Mouse (Mus musculus): Measurements from ENCODE around the gene Trp53i11.

The Trp53i11 gene

DNA sequence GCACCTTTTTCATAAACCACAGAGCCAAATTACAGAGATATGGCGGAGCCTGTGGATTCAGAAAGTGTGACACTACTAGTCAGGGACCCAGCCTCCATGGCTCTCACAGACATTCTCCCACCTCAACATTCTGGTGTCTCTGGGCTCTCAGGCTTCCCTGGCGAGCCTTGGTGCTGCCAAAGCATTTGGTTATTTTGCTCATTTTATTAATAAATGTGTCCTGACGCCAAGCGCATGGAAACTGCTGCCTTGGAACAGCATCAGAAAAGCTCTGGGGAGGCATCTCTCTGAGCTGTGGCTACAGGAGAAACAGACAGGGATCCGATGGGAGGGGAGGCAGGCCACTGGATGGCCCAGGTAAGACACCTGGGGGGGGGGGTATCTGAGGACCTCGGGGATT lies 15.4 kb upstream of the Trp53i11 start:
- no peak for DNase-seq (ENCODE audit: low read depth, low spot score)

DNA sequence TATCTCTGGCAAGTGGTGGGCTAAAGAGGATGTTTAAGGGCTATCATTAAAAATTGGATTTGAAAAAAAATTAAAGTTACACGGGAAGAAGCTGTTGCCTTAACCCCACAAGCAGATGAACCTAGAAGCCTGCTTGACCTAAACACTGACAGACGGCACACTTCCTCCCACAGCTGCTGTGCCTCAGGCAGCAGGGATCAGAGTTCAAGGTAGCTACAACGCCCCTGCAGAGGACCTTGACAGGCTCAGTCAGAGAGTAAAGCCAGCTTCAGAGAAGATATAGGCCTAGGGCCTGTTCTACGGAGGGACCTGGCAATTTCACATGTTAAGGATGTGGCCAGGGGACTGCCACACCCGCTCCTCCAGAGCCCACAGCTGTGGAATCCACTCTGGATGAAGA lies 14.9 kb upstream of the Trp53i11 start:
- DNase-seq (ENCODE audit: low read depth, low spot score) = no peak

DNA sequence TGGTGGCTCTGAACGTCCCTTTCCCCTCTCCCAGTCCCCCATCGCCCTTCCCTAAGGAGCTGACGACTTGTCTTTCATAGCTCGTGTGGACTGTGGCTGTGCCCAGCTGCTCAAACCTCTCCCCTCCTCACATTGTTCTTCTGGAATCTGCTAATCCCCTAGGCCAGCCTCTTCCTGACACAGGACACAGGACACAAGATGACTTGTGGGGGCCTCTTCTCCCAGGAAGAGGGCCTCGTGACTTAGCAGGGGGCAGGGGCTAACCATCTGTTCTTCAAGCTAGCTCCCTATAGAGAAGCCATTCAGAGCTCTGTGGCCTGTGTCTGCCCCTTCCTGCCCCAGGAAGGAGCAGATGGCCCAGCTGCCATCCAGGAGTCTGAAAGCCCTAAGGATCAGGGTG lies 13.2 kb upstream of the Trp53i11 start:
- DNase-seq (ENCODE audit: low read depth, low spot score) = no peak

DNA sequence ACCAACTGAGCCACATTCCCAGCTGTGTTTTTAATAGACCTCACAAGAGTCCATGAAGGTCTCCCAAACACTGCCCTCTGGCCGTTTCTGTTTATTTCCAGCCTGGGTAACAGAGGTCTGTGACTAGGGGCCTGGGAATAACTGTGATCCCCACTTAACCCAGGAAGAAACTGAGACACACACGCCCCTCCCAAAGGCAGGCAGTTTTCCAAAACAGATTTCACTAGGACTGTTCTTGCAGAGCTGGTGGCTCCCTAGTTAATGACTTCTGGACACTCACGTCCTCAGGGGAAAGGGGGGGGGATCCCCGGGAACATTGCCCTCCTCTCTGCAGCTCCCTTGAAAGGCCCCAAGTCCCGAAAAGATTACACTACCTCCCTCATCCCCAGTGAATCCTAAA lies 12.1 kb upstream of the Trp53i11 start:
- no peak for DNase-seq (ENCODE audit: low read depth, low spot score)

DNA sequence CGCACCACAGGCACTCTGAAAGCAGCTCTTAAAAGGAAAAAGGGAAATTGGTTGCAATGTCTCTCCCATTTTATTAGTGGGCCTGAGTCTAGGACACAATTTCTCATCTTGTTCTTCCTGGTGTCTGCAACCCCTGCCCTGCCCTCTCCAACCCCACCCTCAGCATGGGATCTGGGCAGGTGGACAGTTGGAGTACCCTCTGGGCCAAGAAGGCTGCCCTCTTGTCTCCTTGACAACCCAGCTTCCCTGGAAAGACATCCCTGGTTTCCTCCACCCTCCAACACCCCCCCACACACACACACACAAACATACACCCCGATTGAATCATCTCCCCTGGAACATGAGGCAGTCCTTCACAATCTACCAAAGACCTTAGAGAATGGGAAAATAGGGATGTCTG lies 11.6 kb upstream of the Trp53i11 start:
- no peak for DNase-seq (ENCODE audit: low read depth, low spot score)

DNA sequence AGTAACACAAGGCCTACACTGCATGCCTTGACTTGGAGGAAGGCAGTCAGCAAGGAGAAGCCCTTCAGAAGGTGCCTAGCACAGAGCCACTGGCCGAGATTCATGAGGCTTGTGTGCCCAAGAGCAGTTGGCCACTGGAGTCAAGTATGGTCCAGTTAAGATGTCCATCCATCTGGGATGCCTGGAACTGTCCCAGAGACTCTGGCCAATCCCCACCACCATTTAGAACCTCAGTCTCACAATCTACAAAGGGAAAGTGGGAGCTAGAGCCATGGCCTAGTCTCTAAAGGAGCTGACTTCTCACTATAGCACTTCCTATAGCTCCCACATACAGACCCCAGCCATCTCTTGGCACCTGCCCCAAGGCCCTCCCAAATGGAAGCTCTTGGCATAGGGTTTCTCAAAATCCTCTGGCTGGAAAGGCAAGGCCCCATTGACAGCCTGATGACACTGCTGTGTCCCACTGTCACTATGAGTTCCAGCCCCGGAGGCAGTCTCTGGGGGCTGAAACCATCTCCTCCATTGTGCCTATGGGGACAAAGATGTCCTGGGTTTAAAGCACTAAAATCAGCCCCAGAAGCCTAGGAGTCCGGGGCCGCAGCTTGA lies 11.1 kb upstream of the Trp53i11 start:
- no peak for DNase-seq (ENCODE audit: low read depth, low spot score)

DNA sequence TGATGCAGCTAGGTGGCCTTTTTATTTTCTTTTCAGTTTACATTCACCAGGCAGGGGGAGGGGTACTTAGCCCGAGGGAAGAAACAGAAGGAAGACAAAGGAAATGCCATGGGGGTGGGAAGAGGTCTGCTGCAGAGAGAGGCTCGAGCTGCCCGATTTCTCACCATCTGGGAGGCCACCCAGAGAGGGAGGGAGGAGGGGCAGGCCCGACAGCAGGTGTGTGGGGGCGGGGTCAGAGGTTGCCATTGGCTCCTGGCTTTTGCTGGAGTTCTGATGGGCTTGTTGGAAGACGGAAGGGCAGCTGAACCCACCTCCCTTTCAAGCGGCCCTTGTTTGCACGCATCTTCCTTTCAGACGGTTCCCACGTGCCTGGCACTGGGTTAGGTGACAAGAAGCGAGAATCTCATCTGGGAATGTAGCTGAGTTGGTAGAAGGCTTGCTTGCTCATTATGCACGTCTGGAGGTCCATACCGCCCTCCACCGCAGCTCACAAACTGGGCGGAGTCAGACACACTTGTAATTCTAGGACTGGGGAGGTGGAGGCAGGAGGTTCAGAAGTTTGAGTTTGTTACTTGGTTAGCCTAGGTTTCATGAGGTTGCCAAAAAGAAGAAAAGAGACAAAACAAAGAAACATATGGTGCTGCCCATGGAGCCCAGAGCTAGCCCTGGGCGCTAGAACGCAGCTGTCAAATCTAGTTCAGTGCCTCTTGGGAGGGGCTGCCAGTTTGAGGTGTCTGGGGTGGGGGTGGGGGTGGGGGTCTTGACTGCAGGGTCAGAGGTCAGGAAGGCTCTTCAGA lies 10.3 kb upstream of the Trp53i11 start:
- DNase-seq (ENCODE audit: low read depth, low spot score) = peak; percentile 23

DNA sequence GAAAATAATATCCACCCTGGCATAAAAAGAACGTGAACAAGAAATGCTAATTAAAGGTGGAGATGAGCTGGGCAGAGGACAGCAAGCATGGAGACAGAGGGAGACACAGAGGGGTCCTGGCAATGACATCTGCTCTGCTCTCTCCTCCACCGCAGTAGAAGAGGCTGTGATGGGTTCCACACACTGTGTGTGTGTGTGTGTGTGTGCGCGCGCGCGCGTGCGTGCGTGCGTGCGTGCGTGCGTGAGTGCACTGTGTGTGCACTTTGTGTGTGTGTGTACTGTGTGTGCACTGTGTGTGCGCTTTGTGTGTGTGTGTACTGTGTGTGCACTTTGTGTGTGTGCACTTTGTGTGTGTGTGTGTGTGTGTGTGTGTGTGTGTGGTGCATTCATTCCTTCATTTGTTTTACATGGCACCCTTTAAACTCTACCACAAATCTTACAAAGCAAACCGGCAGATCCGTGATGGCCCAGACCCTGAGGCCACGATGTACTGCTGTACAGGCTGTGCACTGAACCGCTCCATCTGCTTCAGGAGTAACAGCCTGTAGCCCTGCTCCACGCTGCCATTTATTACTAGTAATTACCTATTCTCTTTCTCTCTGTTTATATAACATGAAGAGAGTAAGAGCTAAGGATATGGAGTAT lies 9.6 kb upstream of the Trp53i11 start:
- no peak for DNase-seq (ENCODE audit: low read depth, low spot score)

DNA sequence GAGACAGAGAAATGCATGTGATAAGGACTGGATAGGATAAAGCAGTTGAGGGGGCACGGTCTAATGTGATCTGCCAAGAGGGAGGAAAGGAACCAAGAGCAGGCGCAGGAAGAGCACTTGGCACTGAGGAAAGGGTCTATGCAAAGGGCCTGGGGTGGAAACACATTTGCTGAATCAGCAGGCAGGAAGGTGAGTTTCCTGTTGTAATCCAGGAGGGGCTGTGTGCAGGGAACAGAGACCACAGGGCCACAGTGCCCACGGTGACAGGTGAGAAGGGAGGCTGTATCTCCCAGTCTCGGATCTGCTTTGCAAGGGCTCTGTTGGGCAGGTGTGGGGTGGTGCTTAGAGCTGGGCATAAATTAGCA lies 9.1 kb upstream of the Trp53i11 start:
- DNase-seq (ENCODE audit: low read depth, low spot score) = no peak

DNA sequence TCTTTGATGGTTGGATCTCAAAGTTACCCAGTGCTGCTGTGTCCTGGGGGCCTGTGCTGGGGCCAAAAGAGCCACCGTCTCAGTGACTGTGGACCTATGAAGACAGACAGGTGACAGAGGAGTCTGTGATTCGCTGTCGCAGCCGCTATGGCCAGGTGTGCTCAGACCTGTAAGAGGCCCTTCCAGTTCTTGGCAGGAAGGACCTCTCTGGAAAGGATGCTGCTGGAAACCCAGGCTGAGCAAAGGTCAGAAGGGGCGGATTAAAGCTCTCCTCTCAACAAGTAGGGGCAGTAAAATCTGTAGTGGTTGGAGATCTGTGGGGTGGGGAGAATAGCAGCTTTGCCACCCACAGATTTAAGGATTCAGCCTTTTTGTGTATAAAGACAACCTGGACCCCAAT lies 7.7 kb upstream of the Trp53i11 start:
- no peak for DNase-seq (ENCODE audit: low read depth, low spot score)

DNA sequence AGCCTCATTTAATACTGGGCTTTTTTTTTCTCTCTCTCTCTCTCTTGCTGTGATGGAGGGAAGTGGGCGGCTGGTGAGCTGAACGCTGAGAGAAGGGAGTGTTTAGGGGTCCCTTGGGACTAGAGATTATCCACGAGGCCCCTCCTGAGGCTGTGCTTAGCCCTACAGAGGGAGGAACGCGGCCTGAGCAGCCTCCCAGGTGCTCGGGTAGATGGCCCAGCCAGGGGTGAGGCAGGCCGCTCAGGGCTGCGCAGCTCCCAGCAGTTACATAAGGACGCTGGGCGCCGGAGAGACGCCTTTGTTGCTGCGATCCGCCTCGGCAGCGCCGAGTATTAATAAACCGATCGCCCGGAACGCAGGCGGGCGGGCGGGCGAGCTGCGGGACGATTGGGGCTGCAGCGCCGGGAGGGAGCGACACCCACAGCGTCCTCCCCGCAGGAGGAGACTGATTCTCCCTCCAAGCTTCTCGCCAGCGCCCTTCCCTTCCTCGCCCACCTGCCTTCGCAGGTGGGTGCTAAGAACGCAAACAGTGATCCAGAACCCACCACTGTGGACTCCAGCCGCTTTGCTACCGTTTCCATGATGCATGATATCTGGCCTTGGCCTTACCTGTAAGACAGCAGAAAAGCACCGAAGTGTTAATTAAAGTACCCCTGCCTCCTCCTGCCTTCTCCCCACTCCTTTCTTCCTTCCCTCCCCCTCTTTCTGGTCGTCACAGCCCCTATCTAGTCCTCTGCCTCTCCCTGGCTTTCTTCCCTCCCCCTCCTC lies 7.1 kb upstream of the Trp53i11 start:
- no peak for DNase-seq (ENCODE audit: low read depth, low spot score)

DNA sequence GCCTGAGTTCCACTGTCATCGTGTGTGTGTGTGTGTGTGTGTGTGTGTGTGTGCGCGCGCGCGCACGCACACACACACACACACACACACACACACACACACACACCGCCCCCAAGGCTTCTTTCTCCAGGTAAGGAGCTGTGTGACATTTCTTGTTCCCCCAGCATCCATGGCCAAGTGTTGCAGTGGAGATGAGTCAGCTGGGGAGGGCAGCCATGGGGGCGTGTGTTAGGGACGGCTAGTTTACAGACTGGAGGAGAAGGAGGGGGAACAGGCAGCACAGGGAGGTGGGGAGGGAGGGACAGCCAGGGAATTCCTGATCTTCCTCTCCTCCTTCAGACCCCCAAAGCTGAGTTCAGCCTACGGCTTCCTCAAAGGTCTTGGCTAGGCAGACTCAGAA lies 4.5 kb upstream of the Trp53i11 start:
- DNase-seq (ENCODE audit: low read depth, low spot score) = no peak

DNA sequence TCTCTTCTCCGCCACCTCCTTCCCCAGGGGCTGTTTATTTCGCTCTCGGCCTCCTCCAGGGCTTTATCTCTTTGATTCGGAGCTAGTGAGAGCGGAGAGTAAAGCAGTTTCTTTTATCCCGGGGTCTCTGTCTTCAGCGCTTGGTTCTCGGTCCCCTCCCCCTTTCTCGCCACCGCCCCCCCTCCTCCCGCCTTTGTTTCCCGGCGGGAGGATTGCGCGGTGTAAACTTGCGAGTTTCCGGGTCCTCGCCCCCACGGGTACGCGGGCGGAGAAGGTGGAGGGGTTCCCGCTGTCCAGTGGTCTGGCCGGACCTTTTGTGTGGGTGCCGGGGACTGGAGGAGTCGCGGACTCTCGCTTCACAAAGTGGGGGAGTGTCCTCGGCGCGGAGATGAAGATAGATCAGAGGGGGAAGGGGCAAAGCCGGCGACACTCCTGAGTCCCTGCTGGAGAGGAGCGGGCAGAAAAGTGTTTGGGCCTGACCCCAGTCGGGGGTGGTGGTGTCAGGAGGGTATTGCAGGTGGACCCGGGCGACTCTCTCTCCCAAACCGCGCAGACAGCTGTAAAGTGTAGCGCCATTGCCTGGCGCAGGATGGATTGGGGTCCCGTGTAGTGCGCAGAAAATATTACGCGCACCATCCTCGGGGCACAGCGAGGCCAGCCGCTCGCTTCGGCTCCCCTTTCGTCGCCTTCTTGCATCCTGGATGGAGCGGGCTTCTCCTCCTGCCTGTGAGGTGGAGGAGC lies 842 bp downstream of the Trp53i11 start:
- DNase-seq (ENCODE audit: low read depth, low spot score) = no peak

DNA sequence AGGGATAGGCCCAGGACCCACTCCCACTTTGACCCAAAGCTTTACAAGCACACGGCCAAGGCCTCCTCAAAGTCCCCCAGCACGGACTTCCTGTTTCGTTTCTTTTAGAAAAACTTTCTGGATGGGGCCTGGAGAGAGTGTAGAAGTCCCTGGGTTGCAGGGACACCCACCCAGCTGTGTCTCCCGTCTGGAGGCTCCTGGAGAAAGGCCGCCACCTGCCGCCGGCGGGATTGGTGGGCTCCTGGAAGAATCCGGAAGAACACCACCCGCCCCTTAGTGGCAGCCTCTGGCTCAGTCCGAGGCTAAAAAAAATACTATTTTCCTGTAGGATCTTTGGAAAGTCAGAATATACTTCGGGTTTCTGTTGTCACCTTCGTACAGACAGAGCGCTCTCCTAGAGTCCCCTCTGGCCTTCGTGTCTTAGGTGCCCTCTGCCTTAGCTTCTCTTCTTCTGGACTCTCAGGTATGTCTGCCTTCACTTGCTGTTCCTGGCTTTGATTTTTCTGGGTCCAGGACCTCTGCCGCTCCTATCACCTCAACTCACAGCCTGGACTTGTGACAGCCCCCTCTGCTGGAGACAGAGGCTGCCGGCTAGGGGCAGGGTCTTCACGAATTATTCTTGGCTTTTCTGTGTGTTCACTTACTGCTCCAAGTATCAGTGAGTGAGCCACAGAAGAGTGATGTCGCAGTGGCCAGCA lies 1.6 kb downstream of the Trp53i11 start:
- no peak for DNase-seq (ENCODE audit: low read depth, low spot score)

DNA sequence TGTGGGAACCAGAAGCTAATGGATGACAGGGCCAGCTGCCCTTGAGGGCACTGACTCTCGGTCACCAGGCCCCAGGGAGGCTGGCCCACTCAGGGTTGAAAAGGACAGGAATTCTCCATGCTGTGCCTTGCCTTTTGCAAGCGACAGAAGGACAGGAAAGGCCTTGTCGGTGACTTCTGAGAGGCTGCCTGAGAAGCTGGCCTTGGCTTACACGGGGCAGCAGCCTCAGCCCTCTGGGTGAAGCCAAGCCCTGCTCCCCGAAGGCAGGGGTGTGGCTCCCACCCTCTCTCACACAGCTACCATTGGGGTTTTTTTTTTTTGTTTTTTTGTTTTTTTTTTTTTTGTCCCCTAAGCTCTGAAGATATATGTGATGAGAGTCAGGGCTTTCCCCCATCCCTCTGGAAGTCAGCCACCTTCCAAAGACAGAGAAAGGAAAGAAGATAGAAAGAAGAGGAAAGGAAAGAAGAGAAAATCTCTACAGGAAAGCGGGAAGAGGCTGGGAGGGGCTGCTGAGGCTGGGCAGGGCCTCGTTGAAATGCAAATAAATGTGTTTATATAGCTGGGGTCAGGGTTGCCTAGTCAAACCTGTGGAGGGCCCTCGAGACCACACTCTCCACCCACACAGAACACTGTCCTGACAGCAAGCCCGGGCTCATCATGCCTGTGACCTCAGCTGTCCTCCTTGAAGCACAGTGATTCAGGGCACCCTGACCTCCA lies 3.6 kb downstream of the Trp53i11 start:
- DNase-seq (ENCODE audit: low read depth, low spot score) = no peak

DNA sequence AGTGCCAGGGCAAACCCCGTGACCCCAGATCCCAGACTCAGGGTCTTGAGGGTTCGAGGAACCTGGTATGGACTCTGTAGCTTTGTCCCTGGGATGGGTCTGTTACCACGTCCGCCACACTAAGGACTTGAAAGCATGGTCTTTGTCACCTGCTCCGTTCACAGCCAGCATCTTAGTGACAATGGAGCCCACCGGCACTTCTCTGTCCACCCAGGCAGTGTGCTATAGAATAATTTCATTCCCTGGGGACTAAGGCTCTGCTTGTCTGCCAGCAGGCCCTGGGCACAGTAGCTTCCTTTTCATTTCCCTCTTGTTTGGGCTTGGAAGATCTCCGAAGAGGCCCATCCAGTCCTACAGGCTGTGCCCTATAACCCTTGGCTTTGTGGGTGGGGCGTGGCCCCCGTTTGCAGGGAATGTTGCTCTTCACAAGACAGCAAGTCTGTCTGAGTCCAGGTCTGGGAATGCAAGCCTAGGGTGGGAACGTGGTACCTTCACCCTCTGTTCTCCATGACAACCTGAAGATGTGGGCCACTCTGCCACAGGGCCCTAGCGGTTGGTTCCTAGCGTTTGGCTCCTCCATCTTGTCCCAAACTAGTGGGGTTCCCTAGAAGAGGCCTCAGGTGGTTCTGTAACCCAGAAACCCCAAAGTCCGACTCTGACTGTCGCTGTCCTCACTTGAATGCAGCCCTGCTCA lies 4.3 kb downstream of the Trp53i11 start:
- DNase-seq (ENCODE audit: low read depth, low spot score) = no peak

DNA sequence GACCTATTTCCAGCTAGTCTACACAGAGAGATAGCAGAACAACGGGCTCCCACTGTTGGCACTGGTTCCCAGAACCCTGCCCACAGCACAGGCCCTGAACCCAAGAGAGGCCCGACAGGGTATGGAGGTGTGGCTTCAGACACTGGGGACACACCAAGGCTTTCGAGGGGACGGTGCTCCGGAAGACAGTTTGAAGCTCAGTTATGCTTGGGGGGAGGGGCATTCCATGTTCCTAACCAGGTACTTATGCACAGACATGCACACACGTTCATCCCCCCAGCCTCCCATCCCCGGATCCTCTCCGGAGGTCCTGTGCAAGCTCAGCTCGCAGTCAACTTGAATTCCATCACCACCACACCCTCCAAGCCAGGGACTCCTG lies 4.8 kb downstream of the Trp53i11 start:
- DNase-seq (ENCODE audit: low read depth, low spot score) = no peak

DNA sequence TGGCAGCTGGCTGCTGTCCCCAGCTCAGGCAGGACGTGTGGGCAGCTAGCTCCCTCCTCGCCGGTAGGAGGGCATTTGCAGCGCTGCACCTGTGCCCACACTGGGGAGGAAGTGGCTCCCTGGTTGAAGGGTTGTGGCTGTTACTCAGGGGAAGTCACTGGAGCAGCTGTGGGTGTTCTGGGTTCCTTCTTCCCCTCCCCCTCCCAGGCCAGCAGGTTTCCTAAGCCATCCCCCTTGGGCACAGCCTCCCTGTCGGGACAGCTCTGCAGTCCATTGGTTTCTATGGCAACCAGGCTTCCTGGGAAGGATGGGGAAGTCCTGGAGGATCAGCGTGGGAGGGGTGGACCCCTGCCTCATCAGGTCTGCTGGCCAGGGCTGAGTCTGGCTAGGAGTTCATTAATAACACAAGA lies 5.3 kb downstream of the Trp53i11 start:
- no peak for DNase-seq (ENCODE audit: low read depth, low spot score)

DNA sequence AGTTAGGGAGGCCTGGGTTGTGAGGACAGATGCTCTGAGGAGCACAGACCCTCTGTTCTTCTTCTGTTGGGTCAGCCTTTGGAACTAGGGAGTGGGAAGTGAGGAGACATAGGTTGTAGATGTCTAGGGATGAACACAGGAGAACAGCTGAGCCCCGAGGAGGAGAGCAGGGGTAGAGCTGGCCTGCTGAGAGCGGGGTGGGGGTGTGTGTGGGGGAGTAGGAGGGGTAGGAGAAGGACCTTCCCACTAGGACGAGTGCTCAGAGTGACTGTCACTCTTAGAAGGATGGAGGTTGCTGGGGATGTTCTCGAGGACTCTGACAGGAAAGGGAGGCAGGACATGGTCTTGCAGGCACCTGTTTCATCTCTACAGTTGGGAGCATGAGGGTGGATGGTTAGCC lies 6.5 kb downstream of the Trp53i11 start:
- no peak for DNase-seq (ENCODE audit: low read depth, low spot score)

DNA sequence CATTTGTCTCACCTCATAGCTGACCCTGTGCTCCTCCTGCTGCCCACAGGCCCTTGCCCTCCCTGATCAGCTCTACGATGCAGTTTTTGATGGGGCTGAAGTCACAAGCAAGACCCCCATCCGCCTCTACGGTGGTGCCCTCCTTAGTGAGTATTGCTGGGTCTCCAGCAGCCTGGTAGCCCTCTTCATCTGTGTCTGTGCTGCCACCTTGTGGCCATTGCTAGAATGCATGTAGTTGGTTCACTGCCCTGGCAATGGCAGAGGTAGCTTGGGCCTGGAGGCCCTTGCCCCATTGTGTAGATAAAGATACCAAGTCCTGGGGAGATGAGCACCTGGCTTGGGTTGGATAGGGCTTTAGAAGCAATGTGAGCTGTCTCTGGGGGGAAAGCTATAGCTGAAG lies 11.5 kb downstream of the Trp53i11 start:
- DNase-seq (ENCODE audit: low read depth, low spot score) = peak; percentile 92
